Mouse (Mus musculus): ENCODE data around the gene Pabpc1l.

Gene Pabpc1l

DNA sequence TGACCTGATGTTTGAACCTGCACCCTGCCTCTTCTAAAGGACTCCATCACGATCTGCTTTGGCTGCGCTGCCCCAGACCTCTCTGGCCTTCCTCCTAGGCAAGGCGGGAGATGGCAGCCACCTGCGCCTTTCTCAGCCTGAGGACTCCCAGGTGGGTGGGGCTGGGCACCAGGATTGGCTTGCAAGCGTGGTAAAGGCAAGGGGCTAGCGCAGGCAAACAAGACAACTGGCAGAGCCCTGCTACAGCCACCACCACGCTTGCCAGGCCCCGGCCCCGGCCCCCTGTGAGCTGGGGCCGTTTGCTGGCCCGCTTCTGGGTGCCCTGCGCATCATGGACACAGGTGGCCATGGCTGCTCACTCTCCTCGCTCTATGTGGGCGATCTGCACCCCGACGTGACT is at the start of gene Pabpc1l:
Pabpc1l (plus strand) TSS at position 301 of the 400 bp plus-strand sequence.
- CTCF ChIA-PET, result no interaction called here

GRCm38 (mm10) chr2:163976448-163976847 is 48.8 kb upstream of the Pabpc1l start:
- CTCF ChIA-PET, result no interaction called here

GRCm38 (mm10) chr2:163987233-163987632 is 38.0 kb upstream of the Pabpc1l start:
- CTCF ChIA-PET, result no interaction called here

DNA sequence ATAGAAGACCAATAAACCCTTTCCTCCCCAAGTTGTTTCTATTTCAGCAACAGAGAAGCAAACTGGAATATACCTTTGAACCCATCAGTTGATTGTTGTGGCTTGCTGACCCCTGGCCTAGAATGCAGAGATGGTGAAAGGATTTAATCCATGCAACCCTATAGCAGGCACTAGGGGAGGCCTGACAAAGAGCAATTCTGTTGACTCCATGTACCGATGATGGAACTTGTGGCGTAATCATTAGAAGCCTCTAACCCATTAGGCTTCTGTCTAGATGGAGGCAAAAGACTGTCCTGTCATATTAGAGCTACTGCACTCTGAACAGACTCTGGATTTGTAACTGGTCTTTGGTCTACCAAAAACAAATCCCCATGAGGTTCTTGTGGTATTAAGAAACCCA is 32.4 kb upstream of the Pabpc1l start:
- CTCF ChIA-PET, result no interaction called here

DNA sequence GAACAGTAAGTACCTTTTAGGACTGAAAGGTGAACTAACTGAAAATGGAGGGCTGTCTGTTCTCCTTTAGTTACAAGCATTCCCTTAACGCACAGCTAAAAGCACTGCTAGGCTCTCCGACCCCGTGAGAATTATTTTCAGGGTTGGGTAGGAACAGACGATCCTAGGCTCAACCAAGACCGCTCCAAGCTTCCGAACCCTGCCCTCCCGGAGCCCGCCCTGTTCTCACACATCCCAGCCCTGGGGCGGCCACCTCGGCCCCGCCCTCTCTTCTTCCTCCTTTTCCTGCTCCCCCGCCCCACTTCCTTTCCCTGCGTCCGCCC is 30.6 kb upstream of the Pabpc1l start, which contains the start of gene Ywhab:
Ywhab (plus strand) TSS at position 307 of the 323 bp plus-strand sequence.
- CTCF ChIA-PET, result no interaction called here

GRCm38 (mm10) chr2:163994977-163995862 is 30.0 kb upstream of the Pabpc1l start:
- CTCF ChIA-PET, result no interaction called here

GRCm38 (mm10) chr2:163996275-163996674 is 29.0 kb upstream of the Pabpc1l start:
- CTCF ChIA-PET, result no interaction called here

- CTCF ChIA-PET, result interaction anchor here (0.5 kb wide), 1 partner anchor 785 kb away, joined by 18 read pairs; no protein-coding TSS in a partner anchor
Measured at GRCm38 (mm10) chr2:163996899-163997298, 28.4 kb upstream of the Pabpc1l start.

DNA sequence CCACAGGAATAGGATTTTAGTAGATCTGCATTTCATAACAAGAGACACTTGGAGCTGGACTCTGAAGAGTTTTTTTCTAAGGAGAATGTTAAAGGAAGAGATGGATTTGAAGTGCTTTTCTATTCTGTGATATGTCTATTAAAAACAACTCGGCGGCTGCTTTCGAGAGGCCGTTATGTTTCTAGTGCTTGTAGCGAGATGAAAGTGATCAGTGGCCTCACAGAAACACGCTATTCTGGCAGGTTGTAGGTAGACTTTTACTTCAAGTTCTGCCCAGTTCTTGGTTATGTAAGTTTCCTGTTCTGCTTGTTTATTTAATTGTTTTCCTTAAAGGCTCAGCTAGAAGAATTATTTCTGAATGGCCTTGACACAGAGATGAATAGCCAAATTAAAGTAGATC is 26.3 kb upstream of the Pabpc1l start:
- CTCF ChIA-PET, result no interaction called here

GRCm38 (mm10) chr2:164002637-164003036 is 22.6 kb upstream of the Pabpc1l start:
- CTCF ChIA-PET, result no interaction called here

GRCm38 (mm10) chr2:164004503-164004902 is 20.7 kb upstream of the Pabpc1l start:
- CTCF ChIA-PET, result no interaction called here

DNA sequence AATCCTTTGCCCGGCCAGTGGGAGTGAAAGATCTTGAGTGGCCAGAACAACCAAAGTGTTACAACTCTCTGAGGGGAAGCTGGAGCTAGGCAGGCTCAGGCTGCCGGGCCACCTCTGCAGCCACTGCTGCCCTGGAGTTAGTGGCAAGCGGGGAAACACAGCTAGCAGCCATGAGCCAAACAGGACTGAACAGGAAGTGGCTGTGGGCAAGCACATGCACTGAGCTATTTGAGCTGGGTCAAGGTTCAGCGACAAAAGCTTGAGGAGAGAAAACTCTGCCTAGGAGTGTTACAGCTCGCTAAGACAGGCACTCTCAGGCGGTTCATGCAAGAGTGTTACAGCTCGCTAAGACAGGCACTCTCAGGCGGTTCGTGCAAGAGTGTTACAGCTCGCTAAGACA is 18.3 kb upstream of the Pabpc1l start:
- CTCF ChIA-PET, result no interaction called here

GRCm38 (mm10) chr2:164007547-164007946 is 17.7 kb upstream of the Pabpc1l start:
- CTCF ChIA-PET, result no interaction called here

DNA sequence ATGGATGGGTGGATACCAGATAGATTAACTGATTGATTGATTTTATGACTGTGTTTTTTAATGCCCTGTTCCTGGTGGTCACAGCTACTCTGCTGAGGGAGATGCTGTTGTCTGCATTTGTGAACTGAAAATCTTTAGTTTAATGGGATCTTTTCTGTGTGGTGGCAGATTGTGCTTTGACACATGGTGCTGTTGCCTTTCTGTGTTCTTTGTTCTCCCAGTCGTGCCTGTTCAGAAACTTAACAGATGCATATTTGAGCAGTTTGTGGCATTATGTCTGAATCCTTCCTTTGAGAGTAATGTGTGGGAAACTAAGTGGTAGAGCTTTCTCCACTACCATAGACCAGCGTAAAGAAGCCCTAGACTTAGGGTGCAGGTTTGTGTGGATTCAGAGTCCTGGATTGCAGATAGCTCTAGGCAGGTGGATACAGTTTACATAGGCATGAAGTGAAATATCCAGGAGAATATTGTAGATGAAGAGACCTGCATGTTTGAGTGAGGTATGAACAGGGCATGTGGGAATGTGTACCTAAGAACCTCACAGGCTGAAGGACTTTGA is 17.2 kb upstream of the Pabpc1l start:
- CTCF ChIA-PET, result interaction anchor here (0.6 kb wide), 2 partner anchors 85 to 1486 kb away, joined by 3 to 7 read pairs; no protein-coding TSS in a partner anchor

- CTCF ChIA-PET, result no interaction called here
Measured at GRCm38 (mm10) chr2:164009227-164009626, 16.0 kb upstream of the Pabpc1l start.

- CTCF ChIA-PET, result no interaction called here
Measured at GRCm38 (mm10) chr2:164010496-164010895, 14.8 kb upstream of the Pabpc1l start.

GRCm38 (mm10) chr2:164010944-164011343 is 14.3 kb upstream of the Pabpc1l start:
- CTCF ChIA-PET, result no interaction called here

- CTCF ChIA-PET, result no interaction called here
Measured at GRCm38 (mm10) chr2:164015304-164015703, 9.9 kb upstream of the Pabpc1l start.

DNA sequence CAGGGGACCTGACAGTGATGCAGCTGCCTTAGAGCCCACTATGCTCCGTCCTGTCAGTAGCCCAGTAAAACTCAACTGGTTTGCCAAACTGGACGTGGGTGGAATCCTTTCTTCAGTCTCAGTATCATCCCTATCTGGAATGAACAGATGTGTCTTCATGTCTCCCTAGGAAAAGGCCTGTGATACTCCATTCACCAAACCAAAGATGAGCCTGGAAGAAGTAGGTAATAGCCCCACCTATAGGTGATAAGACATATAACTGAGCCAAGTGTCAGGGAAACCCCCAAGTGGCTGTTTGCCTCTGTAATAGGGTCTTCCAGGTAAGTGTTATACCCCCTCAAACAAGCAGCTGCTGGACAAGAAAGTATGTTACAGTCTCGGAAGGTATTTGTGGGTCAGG is 6.3 kb upstream of the Pabpc1l start:
- CTCF ChIA-PET, result no interaction called here

DNA sequence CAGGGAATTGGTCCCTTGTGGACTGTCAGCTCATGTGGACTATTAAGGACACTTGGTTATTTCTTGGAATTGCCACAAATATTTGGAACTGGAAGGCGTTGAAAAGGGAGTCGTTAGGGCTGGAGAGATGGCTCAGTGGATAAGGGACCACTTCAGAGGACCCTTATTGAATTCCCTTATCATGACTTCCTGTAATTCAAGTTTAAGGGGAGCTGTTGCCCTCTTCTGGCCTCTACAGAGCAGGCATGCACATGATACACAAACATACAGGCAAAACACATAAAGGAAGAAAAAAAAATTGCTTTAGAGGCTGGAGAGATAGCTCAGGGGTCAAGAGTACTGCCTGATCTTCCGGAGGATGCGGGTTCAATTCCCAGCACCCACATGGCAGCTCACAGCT is 5.3 kb upstream of the Pabpc1l start:
- CTCF ChIA-PET, result no interaction called here

GRCm38 (mm10) chr2:164022104-164022503 is 3.1 kb upstream of the Pabpc1l start:
- CTCF ChIA-PET, result no interaction called here

- CTCF ChIA-PET, result no interaction called here
Measured at GRCm38 (mm10) chr2:164031147-164031546, 5.9 kb downstream of the Pabpc1l start.

DNA sequence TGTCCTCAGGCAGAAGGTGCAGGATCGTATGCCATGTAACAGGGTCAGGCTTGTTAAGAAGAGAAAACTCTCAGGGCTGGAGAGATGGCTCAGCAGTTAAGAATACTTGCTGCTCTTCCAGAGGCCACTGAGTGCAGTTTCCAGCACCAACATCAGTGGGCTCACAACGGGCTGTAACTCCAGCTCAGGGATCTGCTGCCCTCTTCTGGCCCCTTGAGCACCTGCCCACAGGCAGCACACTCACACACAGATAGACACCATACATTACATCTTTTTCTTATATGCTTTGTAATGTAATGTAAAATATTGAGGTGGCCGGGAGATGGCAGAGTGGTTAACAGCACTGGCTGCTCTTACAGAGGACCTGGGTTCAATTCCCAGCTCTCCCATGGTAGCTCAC is 7.7 kb downstream of the Pabpc1l start:
- CTCF ChIA-PET, result no interaction called here
